Mouse (Mus musculus): ENCODE measurements at regions not wholly inside any gene's neighbourhood (a gene's known extent, or its start where the extent isn't known, plus 50 kb on each side); places are given as distances from the start of the nearest gene placed in this dataset.

DNA sequence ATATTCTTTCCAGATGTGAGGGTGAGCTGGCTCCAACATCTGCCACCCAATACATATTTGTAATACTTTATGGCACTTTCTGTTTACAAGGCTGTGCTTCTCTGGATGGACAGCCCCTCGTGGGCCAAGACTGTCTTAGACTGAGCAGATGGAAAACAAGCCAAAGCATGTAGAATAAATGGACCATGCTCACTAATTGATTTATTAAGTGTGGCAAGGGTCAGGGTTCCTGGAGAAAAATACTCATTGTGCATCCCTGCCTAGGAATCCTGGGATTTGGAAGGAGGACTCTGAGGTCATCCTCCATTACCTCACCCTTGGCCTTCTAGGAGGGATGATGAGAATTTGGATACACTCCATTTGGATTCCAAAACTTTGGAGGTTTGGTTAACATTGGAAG lies 219.9 kb downstream of the Insig2 start:
- TF ChIP-seq CTCF (IDR thresholded peaks at IDR 0.05; ENCODE audit: low read depth): no peak
- TF ChIP-seq EP300 (IDR thresholded peaks at IDR 0.05; ENCODE audit: low read depth): no peak
